Mouse (Mus musculus) liver, adult 2 months (tissue): Measurements from ENCODE around the gene Kif5a. TPM values are rescaled to one million over a fixed set of nuclear protein-coding genes. Genes with fewer than 3 reads are reported as not detected.
A peak's percentile ranks its signal among the peaks of the same experiment; 100 is the strongest.

ENCODE experiments used
- DNase-seq: peaks from one replicate; pipeline ENCODE4 v3.0.0-alpha.2; 2011; ENCODE audit warnings: low read depth, low spot score; ENCODE audit errors: extremely low read depth
- H3K27ac ChIP-seq: fragments of 200-500 bp; replicated peaks from 2 replicates; pipeline ENCODE4 v1.5.1; 2012; ENCODE audit warnings: low read depth, mild to moderate bottlenecking, control low read depth, inconsistent platforms, low read length; ENCODE audit not compliant: insufficient read depth
- H3K27me3 ChIP-seq: fragments of 200-500 bp; 2 replicates; pipeline ENCODE4 v1.6.1; 2012; ENCODE audit warnings: mild to moderate bottlenecking, moderate library complexity, low read length, inconsistent platforms; ENCODE audit not compliant: control insufficient read depth, insufficient read depth
- H3K36me3 ChIP-seq: fragments of 200-500 bp; 2 replicates; pipeline ENCODE4 v1.6.1; 2012; ENCODE audit warnings: low read length, inconsistent platforms; ENCODE audit not compliant: control insufficient read depth, insufficient read depth
- H3K4me1 ChIP-seq: fragments of 200-500 bp; 2 replicates; pipeline ENCODE4 v1.6.1; 2011; ENCODE audit warnings: low read length; ENCODE audit not compliant: control insufficient read depth, insufficient read depth
- H3K4me3 ChIP-seq: fragments of 200-500 bp; 2 replicates; pipeline ENCODE4 v1.5.1; 2011; ENCODE audit warnings: low read depth, mild to moderate bottlenecking, control low read depth, low read length, moderate library complexity; ENCODE audit not compliant: insufficient read depth
- H3K79me2 ChIP-seq: fragments of 200-500 bp; 2 replicates; pipeline ENCODE4 v1.6.1; 2012; ENCODE audit warnings: inconsistent platforms, mild to moderate bottlenecking, low read length, moderate library complexity; ENCODE audit not compliant: control insufficient read depth, insufficient read depth
- H3K9ac ChIP-seq: fragments of 200-500 bp; 2 replicates; pipeline ENCODE4 v1.6.1; 2012; ENCODE audit warnings: low read depth, mild to moderate bottlenecking, control low read depth, inconsistent platforms, low read length
- CTCF ChIP-seq: fragments of 200-500 bp; IDR thresholded peaks from 2 replicates; pipeline ENCODE4 v1.5.1; 2011; ENCODE audit warnings: low read depth, low read length, control low read depth
- POLR2A ChIP-seq: fragments of 200-500 bp; IDR thresholded peaks from 2 replicates; pipeline ENCODE4 v1.6.1; 2011; ENCODE audit warnings: low read length, control low read depth; ENCODE audit not compliant: insufficient read depth; ENCODE audit errors: extremely low read depth
- WGBS: fragments of 180-500 bp; shearing (Covaris S2); methylation state at CpG from one replicate; pipeline ENCODE4 v1.1.7; 2018; 5-methylcytosine and 5-hydroxymethylcytosine counted together
- polyA plus RNA-seq: library from polyadenylated mRNA; depleted of rRNA; stranded (reverse); fragments of >200 nt; gene quantifications from 2 replicates; pipeline ENCODE4 v1.2.3, GENCODE M21; 2012
- total RNA-seq: library from RNA; depleted of rRNA; stranded (reverse); fragments of >200 nt; gene quantifications from 2 replicates; pipeline ENCODE4 v1.2.3, GENCODE M21; 2014

The Kif5a gene
- total and polyA plus RNA-seq, 2 experiments, result 0.55 to 10.7 TPM

GRCm38 (mm10) chr10:127303136-127303535 lies 40.0 kb upstream of the Kif5a start:
- Histone ChIP-seq H3K9ac (no peak overlapping the region), H3K36me3 (peaks cover 52% of the 10 kb centered on the region), H3K79me2 (no peaks in the 10 kb centered on the region), H3K4me1 (no peaks in the 10 kb centered on the region), H3K27ac (no peak overlapping the region), H3K27me3 (no peaks in the 10 kb centered on the region), H3K4me3 (no peak overlapping the region)
- TF ChIP-seq POLR2A (no peak), CTCF (no peak)
- no peak for DNase-seq
- 97% methylated on average over 11 of the region's 11 CpGs for WGBS

GRCm38 (mm10) chr10:127300361-127300760 lies 37.2 kb upstream of the Kif5a start:
- TF ChIP-seq POLR2A (no peak), CTCF (no peak)
- H3K79me2 ChIP-seq, result 0 out of 2 replicates have a peak, but pooled peaks cover 4% of the 10 kb centered on the region
- H3K9ac ChIP-seq, result no peak overlapping the region
- peaks cover 56% of the 10 kb centered on the region for H3K36me3 ChIP-seq
- DNase-seq, result no peak
- no peak overlapping the region for H3K4me3 ChIP-seq
- H3K27ac ChIP-seq, result no peak overlapping the region
- H3K4me1 ChIP-seq, result 0 out of 2 replicates have a peak, but pooled peaks cover under 1% of the 10 kb centered on the region
- WGBS, result 95% methylated on average over 6 of the region's 6 CpGs
- H3K27me3 ChIP-seq, result no peaks in the 10 kb centered on the region

GRCm38 (mm10) chr10:127297015-127297871 lies 34.1 kb upstream of the Kif5a start:
- H3K4me1 ChIP-seq, result peaks cover 7% of the 10 kb centered on the region; the same call in 1 of the 2 replicates

GRCm38 (mm10) chr10:127295986-127296794 lies 33.0 kb upstream of the Kif5a start:
- Histone ChIP-seq H3K27me3 (no peaks in the 10 kb centered on the region), H3K9ac (no peak overlapping the region), H3K4me1 (peaks cover 11% of the 10 kb centered on the region; the same call in 1 of the 2 replicates), H3K36me3 (peaks cover 44% of the 10 kb centered on the region), H3K79me2 (peaks cover 4% of the 10 kb centered on the region; the same call in 1 of the 2 replicates), H3K27ac (no peak overlapping the region), H3K4me3 (no peak overlapping the region)
- DNase-seq, result no peak
- TF ChIP-seq POLR2A (no peak), CTCF (no peak)
- WGBS, result 80% methylated on average over 24 of the region's 24 CpGs

More at GRCm38 (mm10) chr10:127297015-127297871, 34.1 kb upstream of the Kif5a start:
- WGBS, result 89% methylated on average over 16 of the region's 16 CpGs
- H3K9ac ChIP-seq, result no peak overlapping the region
- H3K4me3 ChIP-seq, result no peak overlapping the region
- no peak for TF ChIP-seq CTCF
- no peak for TF ChIP-seq POLR2A
- H3K36me3 ChIP-seq, result peaks cover 50% of the 10 kb centered on the region
- DNase-seq, result no peak
- H3K27me3 ChIP-seq, result no peaks in the 10 kb centered on the region
- no peak overlapping the region for H3K27ac ChIP-seq
- 0 out of 2 replicates have a peak, but pooled peaks cover 4% of the 10 kb centered on the region for H3K79me2 ChIP-seq

- H3K36me3 ChIP-seq, result peaks cover 37% of the 10 kb centered on the region
- TF ChIP-seq POLR2A (no peak), CTCF (no peak)
- H3K4me3 ChIP-seq, result no peak overlapping the region
- H3K9ac ChIP-seq, result no peak overlapping the region
- DNase-seq, result peak; percentile 34
- no peak overlapping the region for H3K27ac ChIP-seq
- H3K27me3 ChIP-seq, result no peaks in the 10 kb centered on the region
- peaks cover 11% of the 10 kb centered on the region; the same call in 1 of the 2 replicates for H3K4me1 ChIP-seq
- peaks cover 4% of the 10 kb centered on the region; the same call in 1 of the 2 replicates for H3K79me2 ChIP-seq
- WGBS, result 67% methylated on average over 10 of the region's 10 CpGs
These were observed 31.9 kb upstream of the Kif5a start for GRCm38 (mm10) chr10:127294895-127295510.
